ENCODE assay signal across 22 mouse cellular contexts in genomic region chr12:58225644-58226043, GRCm38 (mm10). TPM values are rescaled to one million over a fixed set of nuclear protein-coding genes. Genes with fewer than 3 reads are reported as not detected.
DNase-seq lines count a peak whose midpoint lies in the region; ATAC-seq lines count a peak whose summit lies in the region.
"Had no signal": no experiment of that assay in that cellular context is flagged by ENCODE, and none has a peak within 500 bp of the region (broad histone marks: within the 10 kb centered on the region; RNA-seq: fewer than 3 reads in every experiment).

No protein-coding gene starts in this region.

- 55% methylated on average over 5 of the region's 5 CpGs for WGBS in neural tube, embryonic 13.5 days
- WGBS in neural tube, embryonic 14.5 days: 45% methylated on average over 5 of the region's 5 CpGs
- 44% methylated on average over 5 of the region's 5 CpGs for WGBS in neural tube, embryonic 15.5 days
- WGBS in heart, embryonic 10.5 days: 74% methylated on average over 5 of the region's 5 CpGs

- H3K9me3 ChIP-seq in neural tube, embryonic 13.5 days: no peaks in the 10 kb centered on the region
- H3K9me3 ChIP-seq in neural tube, embryonic 14.5 days (ENCODE audit: control insufficient read depth, low read length): no peaks in the 10 kb centered on the region
- no peaks in the 10 kb centered on the region for H3K9me3 ChIP-seq in neural tube, embryonic 15.5 days (replicated peaks)
- H3K9me3 ChIP-seq in heart, embryonic 10.5 days: no peaks in the 10 kb centered on the region
- H3K9me3 ChIP-seq: G1E had no signal

- no peaks in the 10 kb centered on the region for H3K4me1 ChIP-seq in neural tube, embryonic 13.5 days (replicated peaks)
- H3K4me1 ChIP-seq in neural tube, embryonic 14.5 days (ENCODE audit: control insufficient read depth, insufficient read depth, low read length): no peaks in the 10 kb centered on the region
- H3K4me1 ChIP-seq in neural tube, embryonic 15.5 days: no peaks in the 10 kb centered on the region
- no peaks in the 10 kb centered on the region for H3K4me1 ChIP-seq in heart, embryonic 10.5 days

- no peak overlapping the region for H3K9ac ChIP-seq in neural tube, embryonic 13.5 days
- no peak overlapping the region for H3K9ac ChIP-seq in neural tube, embryonic 14.5 days (replicated peaks; ENCODE audit: low read depth, low read length)
- H3K9ac ChIP-seq in neural tube, embryonic 15.5 days (replicated peaks): no peak overlapping the region

- H3K27me3 ChIP-seq in neural tube, embryonic 13.5 days: no peaks in the 10 kb centered on the region
- no peaks in the 10 kb centered on the region for H3K27me3 ChIP-seq in neural tube, embryonic 14.5 days (ENCODE audit: control insufficient read depth, insufficient read depth, low read length)
- H3K27me3 ChIP-seq in neural tube, embryonic 15.5 days (replicated peaks): no peaks in the 10 kb centered on the region
- H3K27me3 ChIP-seq in heart, embryonic 10.5 days (ENCODE audit: insufficient read depth, poor library complexity, severe bottlenecking): no peaks in the 10 kb centered on the region
- H3K27me3 ChIP-seq: CH12.LX had no signal

- no peak overlapping the region for H3K4me3 ChIP-seq in neural tube, embryonic 13.5 days
- no peak overlapping the region for H3K4me3 ChIP-seq in neural tube, embryonic 14.5 days (ENCODE audit: low read depth, low read length)
- H3K4me3 ChIP-seq in neural tube, embryonic 15.5 days (replicated peaks): no peak overlapping the region
- no peak overlapping the region for H3K4me3 ChIP-seq in heart, embryonic 10.5 days

- no peak overlapping the region for H3K27ac ChIP-seq in neural tube, embryonic 13.5 days (replicated peaks)
- H3K27ac ChIP-seq in neural tube, embryonic 14.5 days (ENCODE audit: low read depth, low read length): no peak overlapping the region
- H3K27ac ChIP-seq in neural tube, embryonic 15.5 days (replicated peaks): no peak overlapping the region
- H3K27ac ChIP-seq in heart, embryonic 10.5 days: no peak overlapping the region

- peak; percentile 43 for ATAC-seq in neural tube, embryonic 13.5 days (ENCODE audit: low read depth)
- ATAC-seq in neural tube, embryonic 14.5 days (ENCODE audit: low read depth): peak; percentile 66; the same call in 1 of the 2 replicates
- peak; percentile 66; the same call in 1 of the 2 replicates for ATAC-seq in neural tube, embryonic 15.5 days (ENCODE audit: low FRiP score)
- ATAC-seq: activated CD4-positive, CD25-positive, alpha-beta regulatory T cell, adult 4 months; CD4-positive, CD25-positive, alpha-beta regulatory T cell, adult 4 months; Patski had no signal

- no peak for DNase-seq in neural tube, embryonic 10.5 days (ENCODE audit: extremely low spot score, low spot score)
- DNase-seq in heart, embryonic 10.5 days (ENCODE audit: low spot score): no peak
- DNase-seq in kidney, postnatal 36 days: no peak
- DNase-seq: adrenal gland, adult 2 months; adrenal gland, adult 8-10 months; adrenal gland, postnatal 10 days; adrenal gland, postnatal 14 days; adrenal gland, postnatal 25 days; adrenal gland, postnatal 36 days; B cell, adult 2 months; cerebellum, adult 11 months; cerebellum, adult 11-12 months; cerebellum, adult 18-20 months had no signal

- no peak overlapping the region for H3K4me2 ChIP-seq in neural tube, embryonic 13.5 days
- H3K4me2 ChIP-seq in neural tube, embryonic 14.5 days (ENCODE audit: low read depth, low read length): no peak overlapping the region
- no peak overlapping the region for H3K4me2 ChIP-seq in neural tube, embryonic 15.5 days

- H3K36me3 ChIP-seq in neural tube, embryonic 13.5 days: no peaks in the 10 kb centered on the region
- H3K36me3 ChIP-seq in neural tube, embryonic 14.5 days (ENCODE audit: control insufficient read depth, insufficient read depth, low read length): no peaks in the 10 kb centered on the region
- no peaks in the 10 kb centered on the region for H3K36me3 ChIP-seq in neural tube, embryonic 15.5 days
- H3K36me3 ChIP-seq in heart, embryonic 10.5 days: no peaks in the 10 kb centered on the region
- H3K36me3 ChIP-seq: G1E had no signal

RNA-seq across cellular contexts. Expression of gene Sstr1, which starts 14.1 kb away (rescaled TPM):
- 9.5 and 9.6 TPM in 2 replicates for polyA plus RNA-seq in neural tube, embryonic 13.5 days (2015; fragmentation: Nextera tagmentation; extraction: Ambion mirVana)
- 8.7 and 19.3 TPM in 2 replicates for polyA plus RNA-seq in neural tube, embryonic 14.5 days (2014; fragmentation: Nextera tagmentation; extraction: Ambion mirVana)
- polyA plus RNA-seq in neural tube, embryonic 15.5 days (2015; fragmentation: Nextera tagmentation; extraction: Ambion mirVana): 22.7 and 26.5 TPM in 2 replicates
- polyA plus RNA-seq in heart, embryonic 10.5 days (2016; fragmentation: Nextera tagmentation; extraction: Ambion mirVana): 0.20 TPM in 1 of 2 replicates, not detected in the other
- polyA plus RNA-seq: activated CD4-positive, CD25-positive, alpha-beta regulatory T cell, adult 4 months; C2C12; CD4-positive, CD25-positive, alpha-beta regulatory T cell, adult 4 months; G1E; Patski had no signal

RNA-seq across cellular contexts. Expression of gene Clec14a, which starts 43.4 kb away (rescaled TPM):
- polyA plus RNA-seq in neural tube, embryonic 13.5 days (2015; fragmentation: Nextera tagmentation; extraction: Ambion mirVana): 6.7 and 7.2 TPM in 2 replicates
- 1.3 and 6.5 TPM in 2 replicates for polyA plus RNA-seq in neural tube, embryonic 14.5 days (2014; fragmentation: Nextera tagmentation; extraction: Ambion mirVana)
- 7.2 and 9.1 TPM in 2 replicates for polyA plus RNA-seq in neural tube, embryonic 15.5 days (2015; fragmentation: Nextera tagmentation; extraction: Ambion mirVana)
- polyA plus RNA-seq in heart, embryonic 10.5 days (2016; fragmentation: Nextera tagmentation; extraction: Ambion mirVana): 7.4 and 7.7 TPM in 2 replicates
- polyA plus RNA-seq: activated CD4-positive, CD25-positive, alpha-beta regulatory T cell, adult 4 months; C2C12; CD4-positive, CD25-positive, alpha-beta regulatory T cell, adult 4 months; G1E; Patski had no signal
